In genomic region chr14:117852842-117853241, GRCm38 (mm10) we compare ENCODE assay signal across 27 mouse cellular contexts.
A peak's percentile ranks its signal among the peaks of the same experiment; 100 is the strongest.
DNase-seq lines count a peak whose midpoint lies in the region; ATAC-seq lines count a peak whose summit lies in the region.
"Had no signal": no experiment of that assay in that cellular context is flagged by ENCODE, and none has a peak within 500 bp of the region (broad histone marks: within the 10 kb centered on the region; RNA-seq: fewer than 3 reads in every experiment).

No protein-coding gene starts in this region.

- H3K36me3 ChIP-seq in hindbrain, embryonic 14.5 days (replicated peaks; ENCODE audit: control insufficient read depth, insufficient read depth), result no peaks in the 10 kb centered on the region
- H3K36me3 ChIP-seq: embryonic facial prominence, embryonic 13.5 days; embryonic facial prominence, embryonic 15.5 days; forebrain, embryonic 10.5 days; forebrain, embryonic 12.5 days; G1E had no signal

- no peaks in the 10 kb centered on the region for H3K9me3 ChIP-seq in hindbrain, embryonic 14.5 days (ENCODE audit: control insufficient read depth, low read length)
- H3K9me3 ChIP-seq: embryonic facial prominence, embryonic 13.5 days; embryonic facial prominence, embryonic 15.5 days; forebrain, embryonic 10.5 days; forebrain, embryonic 12.5 days had no signal

- no peak overlapping the region for H3K27ac ChIP-seq in hindbrain, embryonic 14.5 days
- H3K27ac ChIP-seq: embryonic facial prominence, embryonic 13.5 days; embryonic facial prominence, embryonic 15.5 days; forebrain, embryonic 10.5 days; forebrain, embryonic 12.5 days had no signal

- no peak overlapping the region for H3K9ac ChIP-seq in hindbrain, embryonic 14.5 days
- H3K9ac ChIP-seq: embryonic facial prominence, embryonic 13.5 days; embryonic facial prominence, embryonic 15.5 days; forebrain, embryonic 12.5 days had no signal

- peak; percentile 13 for DNase-seq in heart, adult 11 months
- no peak for DNase-seq in heart, adult 18-20 months
- DNase-seq in R1 (ENCODE audit: low read depth, low spot score), result peak; percentile 91
- no peak for DNase-seq in right cerebral cortex, postnatal 14 days
- no peak for DNase-seq in hindbrain, embryonic 14.5 days (ENCODE audit: low spot score)
- DNase-seq: adrenal gland, adult 8-10 months; adrenal gland, postnatal 14 days; adrenal gland, postnatal 36 days; B cell, adult 2 months; cerebellum, adult 18-20 months; cerebellum, adult 8-10 months; cerebellum, adult 9-11 months; cerebellum, postnatal 14 days; cerebellum, postnatal 36 days; embryo, embryonic 11 days had no signal

- 86% methylated on average over 2 of the region's 2 CpGs for WGBS in hindbrain, embryonic 14.5 days

- H3K4me1 ChIP-seq in hindbrain, embryonic 14.5 days (replicated peaks; ENCODE audit: control insufficient read depth, insufficient read depth, low read length), result no peaks in the 10 kb centered on the region
- H3K4me1 ChIP-seq: embryonic facial prominence, embryonic 13.5 days; embryonic facial prominence, embryonic 15.5 days; forebrain, embryonic 10.5 days; forebrain, embryonic 12.5 days had no signal

- no peak overlapping the region for H3K4me3 ChIP-seq in hindbrain, embryonic 14.5 days (replicated peaks; ENCODE audit: low read length)
- H3K4me3 ChIP-seq: embryonic facial prominence, embryonic 13.5 days; embryonic facial prominence, embryonic 15.5 days; erythroblast, embryonic 14.5 days; forebrain, embryonic 10.5 days; forebrain, embryonic 12.5 days had no signal

- no peaks in the 10 kb centered on the region for H3K27me3 ChIP-seq in hindbrain, embryonic 14.5 days (ENCODE audit: control insufficient read depth, insufficient read depth, low read length)
- H3K27me3 ChIP-seq: CH12.LX; embryonic facial prominence, embryonic 13.5 days; embryonic facial prominence, embryonic 15.5 days; forebrain, embryonic 12.5 days; Patski had no signal

- ATAC-seq in hindbrain, embryonic 14.5 days (ENCODE audit: low FRiP score), result no peak
- ATAC-seq: activated CD4-positive, CD25-positive, alpha-beta regulatory T cell, adult 4 months; CD4-positive, CD25-positive, alpha-beta regulatory T cell, adult 4 months; forebrain, embryonic 14.5 days; forebrain, embryonic 16.5 days; Patski had no signal

- H3K4me2 ChIP-seq in hindbrain, embryonic 14.5 days (replicated peaks), result no peak overlapping the region
- H3K4me2 ChIP-seq: embryonic facial prominence, embryonic 13.5 days; embryonic facial prominence, embryonic 15.5 days; forebrain, embryonic 12.5 days had no signal

Comparison
In these comparisons a context has a peak if more than half of its experiments do, and no peak if none do; other contexts are left out.
1. DNase-seq: peak in heart, adult 11 months (single experiment) and R1 (single experiment); none in heart, adult 18-20 months (0 of 2), right cerebral cortex, postnatal 14 days (single experiment) and hindbrain, embryonic 14.5 days (single experiment).